Mouse (Mus musculus) left cerebral cortex, postnatal 25 days (tissue): ENCODE measurements at regions not wholly inside any gene's neighbourhood (a gene's known extent, or its start where the extent isn't known, plus 50 kb on each side); places are given as distances from the start of the nearest gene placed in this dataset.

Source experiments
- DNase-seq, 2 experiments: peaks; one replicate each; pipeline ENCODE4 v3.0.0; 2022; ENCODE audit warnings: low spot score in 2 of 2, mixed read lengths in 1 of 2
- intact Hi-C: fragments of 180-260 bp; cut with DNase I; formaldehyde crosslinking; loops from one replicate; pipeline ENCODE4 v1.15.1; 2025

DNA sequence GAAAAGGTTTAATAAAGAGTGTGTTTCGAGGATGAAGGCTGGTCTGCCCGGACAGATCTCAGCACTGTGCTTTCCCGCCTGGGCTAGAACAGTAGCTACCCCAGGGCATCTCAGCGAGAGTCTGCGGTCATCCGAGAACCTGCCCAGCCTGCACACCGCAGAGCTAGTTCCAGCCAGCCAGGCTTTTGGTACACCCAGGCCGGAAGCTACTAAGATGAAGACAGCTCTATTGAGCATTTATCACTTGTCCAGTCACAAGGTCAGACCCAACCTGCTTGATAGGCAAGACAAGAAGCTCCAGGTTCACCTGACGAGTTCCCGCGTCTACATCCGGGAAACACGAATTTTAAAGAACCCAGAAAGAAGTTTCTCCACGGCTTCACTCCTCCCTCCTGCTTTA lies 72.8 kb upstream of the Cnot2 start:
- intact Hi-C loops = loop anchor here (5.0 kb wide), 1 partner anchor 88 kb away; no protein-coding TSS in a partner anchor
- DNase-seq = no peak

DNA sequence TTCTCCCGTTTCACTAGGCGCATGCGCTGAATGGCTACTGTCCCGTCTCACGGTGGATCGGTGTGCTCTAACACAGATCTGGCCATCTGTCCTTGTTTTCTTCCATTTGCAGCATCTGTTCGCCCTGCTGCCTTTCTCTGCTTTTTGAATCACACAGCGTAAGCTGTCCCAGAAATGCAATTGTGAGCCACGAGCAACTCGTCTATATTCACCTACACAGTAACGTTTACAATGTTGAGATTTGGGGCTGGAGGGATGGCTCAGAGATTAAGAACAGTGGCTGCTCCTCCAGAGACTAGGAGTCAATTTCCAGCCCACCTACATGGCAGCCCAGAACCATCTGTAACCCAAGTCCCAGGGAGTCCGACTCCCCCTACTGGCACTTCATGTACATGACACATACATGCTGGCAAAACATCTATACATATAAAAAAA lies 72.2 kb upstream of the Cnot2 start:
- peak; percentile 79 to 89 for DNase-seq
- intact Hi-C loops = loop anchor here (5.0 kb wide), 1 partner anchor 89 kb away; no protein-coding TSS in a partner anchor

DNA sequence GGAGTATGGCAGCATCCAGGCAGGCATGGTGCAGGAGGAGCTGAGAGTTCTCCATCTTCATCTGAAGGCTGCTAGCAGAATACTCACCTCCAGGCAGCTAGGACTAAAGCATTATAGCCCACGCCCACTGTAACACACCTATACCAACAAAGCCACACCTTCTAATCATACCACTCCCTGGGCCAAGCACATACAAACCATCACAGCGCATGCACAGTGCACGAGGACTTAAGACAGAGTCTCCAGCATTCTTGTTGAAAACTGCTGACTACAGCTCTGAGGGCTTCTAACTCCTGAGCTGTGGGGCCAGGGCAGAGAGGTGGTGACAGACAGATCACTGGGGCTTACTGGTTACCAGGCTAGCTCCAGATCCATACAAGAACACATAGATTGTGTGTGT lies 68.0 kb upstream of the Cnot2 start:
- intact Hi-C loops = no loop called here
- no peak for DNase-seq

DNA sequence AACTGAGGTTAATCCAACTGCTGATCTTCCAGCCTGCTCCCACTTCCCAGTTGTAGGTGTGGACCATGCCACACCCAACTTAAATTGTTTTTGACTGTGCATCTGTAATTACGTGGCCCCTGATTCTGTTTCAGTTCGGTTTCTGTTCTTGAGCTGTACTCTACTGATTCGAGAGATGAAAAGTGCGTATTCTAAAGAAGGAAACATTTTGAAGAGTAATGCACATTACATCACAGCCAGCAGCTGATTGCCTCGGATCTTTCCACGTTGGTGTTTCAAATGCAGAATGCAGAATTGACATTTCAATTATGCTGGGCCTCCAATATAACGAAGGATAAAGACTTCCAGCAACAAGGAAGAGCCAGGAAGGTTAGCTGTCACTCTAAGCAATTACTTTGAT lies 64.7 kb upstream of the Cnot2 start:
- DNase-seq = peak; percentile 9 to 45

DNA sequence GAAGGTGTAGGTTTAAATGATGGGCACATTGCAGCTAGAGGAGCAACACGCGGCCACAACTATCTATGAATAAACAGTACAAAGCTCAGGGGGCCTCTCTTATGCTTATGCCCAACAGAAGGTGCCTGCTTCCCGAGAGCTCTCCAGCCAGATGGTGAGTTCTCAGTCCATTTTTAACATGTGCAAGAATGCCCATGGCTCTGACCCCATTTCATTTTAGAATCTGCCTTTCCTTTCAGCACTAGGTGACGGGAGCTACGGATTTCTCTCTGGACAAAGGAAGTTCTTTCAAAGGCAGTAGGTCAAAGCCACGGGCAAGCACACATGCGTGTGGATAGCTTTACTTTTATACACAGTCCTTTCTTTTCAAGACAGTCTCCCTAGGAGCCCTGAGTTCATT lies 64.3 kb upstream of the Cnot2 start:
- peak in 1 of 2 experiments; percentile 53 for DNase-seq
- intact Hi-C loops = no loop called here

More for the DNA sequence above, 64.7 kb upstream of the Cnot2 start:
- intact Hi-C loops = no loop called here

DNA sequence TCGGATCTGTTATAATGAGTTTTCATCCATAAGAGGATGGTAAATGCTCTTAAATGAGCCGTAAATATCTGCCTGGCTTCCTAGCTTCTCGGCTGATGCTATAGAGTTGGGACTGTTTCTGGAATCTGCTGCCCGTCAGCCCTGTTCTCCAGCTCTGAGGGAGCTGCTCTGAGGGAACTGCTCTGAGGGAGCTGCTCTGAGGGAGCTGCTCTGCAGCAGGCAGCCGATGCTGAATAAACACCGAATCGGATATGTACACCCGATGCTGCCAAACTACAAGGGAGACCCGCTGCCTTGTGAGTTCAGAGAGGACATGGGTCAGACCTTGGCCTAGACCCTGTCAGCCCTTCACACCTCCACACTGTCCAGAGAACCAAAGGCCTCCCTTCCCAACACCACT lies 63.8 kb upstream of the Cnot2 start:
- intact Hi-C loops = no loop called here

More for the DNA sequence above, 63.8 kb upstream of the Cnot2 start:
- peak in 1 of 2 experiments; percentile 16 for DNase-seq
